Mouse (Mus musculus): ENCODE results near the gene Mapkapk2. TPM values are rescaled to one million over a fixed set of nuclear protein-coding genes. Genes with fewer than 3 reads are reported as not detected.

Mapkapk2 gene
- total RNA-seq (2023) = 62.8 TPM

DNA sequence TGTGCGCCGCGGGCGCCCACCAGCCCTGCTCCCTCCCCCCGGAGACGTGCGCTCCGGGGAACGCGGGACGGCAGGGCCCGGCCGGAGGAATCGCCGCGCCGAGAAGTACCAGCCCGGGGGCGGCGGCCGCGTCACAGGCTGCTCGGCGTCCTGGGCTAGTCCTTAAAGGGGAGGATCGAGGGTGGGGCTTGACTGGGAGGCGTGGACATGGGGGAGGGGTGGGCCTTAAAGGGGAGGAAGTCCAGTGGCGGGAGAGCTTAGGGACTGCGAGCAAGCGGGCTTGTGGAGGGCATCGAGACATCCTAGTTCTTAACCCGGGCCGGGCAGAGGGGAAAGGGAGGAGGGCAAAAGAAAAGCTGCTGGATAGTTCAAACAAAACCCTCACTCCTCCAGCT is at the start of gene Mapkapk2:
TSS of gene Mapkapk2 (minus strand) at position 127 of the 395 bp plus-strand sequence.

DNA sequence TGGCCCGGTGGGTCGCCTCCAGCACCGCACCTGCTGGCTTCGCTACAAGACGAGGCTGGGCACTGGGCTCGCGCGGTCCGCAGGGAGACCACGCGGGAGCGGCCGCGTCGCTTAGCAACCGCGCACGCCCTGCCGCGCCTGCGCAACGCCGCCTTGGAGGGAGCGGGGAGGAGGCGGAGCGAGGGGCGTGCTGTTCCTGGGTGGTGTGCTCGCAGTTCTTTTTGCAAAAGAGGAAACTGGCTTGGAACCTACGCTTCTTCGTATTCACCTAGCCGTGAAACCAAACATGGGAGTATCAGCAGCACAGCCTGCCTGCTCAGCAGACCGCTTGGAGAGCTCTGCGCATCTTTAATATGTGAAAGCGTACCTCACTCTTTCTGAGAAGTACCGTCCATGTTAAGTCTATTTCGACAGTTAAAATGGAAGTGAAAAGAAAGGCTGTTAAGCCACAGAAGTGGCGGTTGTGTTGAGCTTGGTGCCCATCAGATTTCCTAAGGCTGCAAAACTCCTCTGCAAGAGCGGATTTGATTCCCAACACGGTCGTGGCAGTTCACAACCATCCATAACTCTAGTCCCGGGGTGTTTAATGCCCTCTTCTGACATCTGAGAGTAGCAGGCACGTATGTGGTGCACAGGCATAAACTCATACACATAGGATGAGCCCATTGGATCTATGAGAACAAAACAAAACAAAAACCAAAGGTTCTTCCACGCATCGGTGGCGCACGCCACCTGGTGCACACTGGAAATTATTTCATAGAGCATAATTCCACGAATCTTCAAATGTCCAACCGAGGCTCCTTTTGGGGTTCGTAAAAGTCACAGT is 40.8 kb upstream of the Mapkapk2 start, which contains the start of gene Dyrk3:
TSS of gene Dyrk3 (minus strand) at position 150 of the 826 bp plus-strand sequence.

DNA sequence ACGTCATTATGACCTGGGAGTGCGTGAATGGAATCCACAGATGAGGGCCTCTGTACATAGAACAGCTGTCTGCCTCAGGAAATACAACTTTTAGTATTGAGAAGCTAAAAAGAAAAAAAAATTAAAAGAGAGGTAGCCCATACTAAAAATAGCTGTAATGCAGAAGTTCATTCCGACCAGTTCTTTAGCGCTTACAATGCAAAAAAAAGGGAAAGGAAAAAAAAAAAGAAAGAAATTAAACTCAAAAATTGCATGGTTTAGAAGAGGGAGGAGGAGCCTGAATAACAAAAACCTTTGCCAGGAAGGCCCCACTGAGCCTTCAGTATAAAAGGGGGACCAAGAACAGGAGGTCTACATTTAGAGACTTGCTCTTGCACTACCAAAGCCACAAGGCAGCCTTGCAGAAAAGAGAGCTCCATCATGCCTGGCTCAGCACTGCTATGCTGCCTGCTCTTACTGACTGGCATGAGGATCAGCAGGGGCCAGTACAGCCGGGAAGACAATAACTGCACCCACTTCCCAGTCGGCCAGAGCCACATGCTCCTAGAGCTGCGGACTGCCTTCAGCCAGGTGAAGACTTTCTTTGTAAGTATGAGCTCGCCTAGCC is 78.0 kb downstream of the Mapkapk2 start, which contains the start of gene Il10:
TSS of gene Il10 (plus strand) at position 354 of the 607 bp plus-strand sequence.

Other genes starting within 250 kb of the Mapkapk2 start
- 27.3 TPM for gene Fcmr, start 232.2 kb downstream of the Mapkapk2 start, total RNA-seq (2023)
- not detected for gene Il24, start 210.4 kb downstream of the Mapkapk2 start, total RNA-seq (2023)
- gene Il20, start 186.4 kb downstream of the Mapkapk2 start, total RNA-seq (2023) = not detected
- not detected for gene Il19, start 157.7 kb downstream of the Mapkapk2 start, total RNA-seq (2023)
- gene Il10, start 78.0 kb downstream of the Mapkapk2 start, total RNA-seq (2023) = 1.6 TPM
- gene Dyrk3, start 40.5 kb upstream of the Mapkapk2 start, total RNA-seq (2023) = 0.80 TPM
- gene Eif2d, start 55.4 kb upstream of the Mapkapk2 start, total RNA-seq (2023) = 35.2 TPM
- gene Rassf5, start 147.4 kb upstream of the Mapkapk2 start, total RNA-seq (2023) = 179 TPM
- 332 TPM for gene Ikbke, start 181.8 kb upstream of the Mapkapk2 start, total RNA-seq (2023)